Mouse (Mus musculus): ENCODE results near the gene Gm49322. TPM values are rescaled to one million over a fixed set of nuclear protein-coding genes. Genes with fewer than 3 reads are reported as not detected.
"Not testable (repeated sequence)": the region's sequence is repeated elsewhere in the genome, so short reads cannot be mapped to it uniquely, and the experiment has no call there.

Gm49322 gene
- polyA plus RNA-seq, 1 experiment from 2014 or later: 1.9 TPM

DNA sequence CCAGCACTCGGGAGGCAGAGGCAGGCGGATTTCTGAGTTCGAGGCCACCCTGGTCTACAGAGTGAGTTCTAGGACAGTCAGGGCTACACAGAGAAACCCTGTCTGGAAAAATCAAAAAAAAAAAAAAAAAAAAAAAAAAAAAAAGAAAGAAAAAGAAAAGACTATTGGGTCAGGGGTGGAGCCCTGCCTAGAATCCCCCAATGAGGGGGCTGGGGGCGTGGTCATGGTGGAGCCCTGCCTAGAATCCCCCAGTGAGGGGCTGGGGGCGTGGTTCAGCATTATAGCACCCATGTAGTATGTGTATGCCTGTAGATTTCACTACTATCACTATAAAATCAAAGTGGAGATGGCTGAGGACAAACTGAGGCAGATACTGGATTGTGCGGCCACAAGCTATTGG lies 44.1 kb downstream of the Gm49322 start:
- not testable (repeated sequence) for H3K4me3 ChIP-seq (ENCODE audit: low read depth, low read length); H3K27me3 ChIP-seq (replicated peaks; ENCODE audit: control insufficient read depth, insufficient read depth, low read length); ATAC-seq (ENCODE audit: low read depth); DNase-seq (ENCODE audit: low spot score); H3K4me2 ChIP-seq (ENCODE audit: low read depth, low read length); H3K27ac ChIP-seq (replicated peaks; ENCODE audit: low read depth, low read length); H3K9ac ChIP-seq (ENCODE audit: low read depth, low read length); H3K4me1 ChIP-seq (ENCODE audit: control insufficient read depth, insufficient read depth, low read length); H3K9me3 ChIP-seq (ENCODE audit: control insufficient read depth, low read length)
- WGBS: 90% methylated on average over 6 of the region's 6 CpGs
- H3K36me3 ChIP-seq (ENCODE audit: control insufficient read depth, insufficient read depth, low read length): peaks cover 52% of the 10 kb centered on the region

DNA sequence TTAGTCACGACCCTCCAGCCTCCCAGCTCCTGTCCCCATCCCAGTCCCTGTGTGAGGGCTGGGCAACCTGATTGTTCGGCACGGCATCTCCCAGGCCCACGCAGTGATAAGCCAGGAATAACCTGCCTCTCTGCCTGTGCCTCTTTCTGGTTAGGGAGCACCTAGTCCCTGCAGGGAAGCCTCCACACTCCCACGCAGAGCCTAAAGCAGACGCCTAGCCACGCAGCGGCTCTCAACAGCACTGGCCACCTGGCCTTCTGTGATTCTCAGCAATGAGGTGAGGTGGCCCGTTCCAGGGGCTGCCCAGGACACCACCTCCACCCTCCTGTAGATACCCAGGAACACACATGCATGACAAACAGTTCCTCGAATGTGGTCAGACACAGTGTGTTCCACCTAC lies 44.6 kb downstream of the Gm49322 start:
- DNase-seq (ENCODE audit: low spot score) (no peak), ATAC-seq (ENCODE audit: low read depth) (no peak)
- Histone ChIP-seq H3K4me1 (ENCODE audit: control insufficient read depth, insufficient read depth, low read length) (peaks cover 11% of the 10 kb centered on the region), H3K27ac (replicated peaks; ENCODE audit: low read depth, low read length) (no peak overlapping the region), H3K4me2 (ENCODE audit: low read depth, low read length) (no peak overlapping the region), H3K9me3 (ENCODE audit: control insufficient read depth, low read length) (no peaks in the 10 kb centered on the region), H3K9ac (ENCODE audit: low read depth, low read length) (no peak overlapping the region), H3K4me3 (ENCODE audit: low read depth, low read length) (no peak overlapping the region), H3K27me3 (replicated peaks; ENCODE audit: control insufficient read depth, insufficient read depth, low read length) (no peaks in the 10 kb centered on the region), H3K36me3 (ENCODE audit: control insufficient read depth, insufficient read depth, low read length) (peaks cover 47% of the 10 kb centered on the region)
- 98% methylated on average over 10 of the region's 10 CpGs for WGBS

DNA sequence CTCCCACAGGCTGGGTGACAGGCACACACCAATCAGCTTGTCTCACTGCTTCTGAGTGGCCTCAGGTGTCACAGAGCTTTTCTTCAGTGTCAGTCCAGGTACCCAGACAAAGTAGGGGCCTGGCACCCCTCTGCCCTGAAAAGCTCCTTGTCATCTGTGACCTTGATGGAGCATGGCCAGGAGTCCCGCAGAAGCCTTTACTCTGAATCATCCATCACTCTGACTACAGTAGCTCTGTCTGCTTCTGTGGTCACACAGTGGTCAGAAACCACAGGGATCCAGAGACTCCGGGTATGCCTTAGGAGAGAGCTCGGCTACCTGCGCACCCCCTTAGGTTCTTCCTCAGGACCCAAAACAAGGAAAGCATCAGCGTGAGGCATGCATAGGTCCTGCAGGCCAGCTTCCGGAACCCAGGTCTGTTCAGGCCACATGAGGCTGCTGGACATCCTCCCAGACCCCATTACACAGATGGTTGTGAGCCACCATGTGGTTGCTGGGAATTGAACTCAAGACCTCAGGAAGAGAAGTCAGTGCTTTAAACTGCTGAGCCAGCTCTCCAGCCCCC lies 47.4 kb downstream of the Gm49322 start:
- Histone ChIP-seq H3K4me2 (ENCODE audit: low read depth, low read length) (no peak overlapping the region), H3K9ac (ENCODE audit: low read depth, low read length) (no peak overlapping the region), H3K4me3 (ENCODE audit: low read depth, low read length) (no peak overlapping the region), H3K27ac (replicated peaks; ENCODE audit: low read depth, low read length) (no peak overlapping the region), H3K9me3 (ENCODE audit: control insufficient read depth, low read length) (no peaks in the 10 kb centered on the region), H3K27me3 (replicated peaks; ENCODE audit: control insufficient read depth, insufficient read depth, low read length) (no peaks in the 10 kb centered on the region), H3K4me1 (ENCODE audit: control insufficient read depth, insufficient read depth, low read length) (peaks cover 14% of the 10 kb centered on the region), H3K36me3 (ENCODE audit: control insufficient read depth, insufficient read depth, low read length) (peaks cover 22% of the 10 kb centered on the region; the same call in 1 of the 2 replicates)
- DNase-seq (ENCODE audit: low spot score): no peak
- WGBS: 96% methylated on average over 6 of the region's 6 CpGs
- ATAC-seq (ENCODE audit: low read depth): no peak

DNA sequence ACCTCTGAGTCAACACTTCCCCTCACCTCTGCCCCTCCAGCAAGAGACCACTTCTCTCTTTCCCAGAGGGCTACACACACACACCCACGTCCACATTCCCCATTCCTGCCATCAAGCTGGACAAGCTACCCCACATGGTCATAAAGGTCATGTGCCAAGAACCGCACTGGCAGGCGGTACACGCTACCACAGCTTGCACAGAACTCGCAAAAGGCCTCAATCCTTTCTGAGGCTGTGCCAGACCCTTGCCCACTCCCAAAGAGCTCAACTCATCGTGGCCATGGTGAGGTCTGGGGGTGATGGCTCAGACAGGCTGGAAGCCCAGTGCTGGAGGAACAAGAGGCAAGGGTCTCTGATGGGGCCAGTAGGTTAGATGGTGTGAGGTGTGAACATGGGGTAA lies 49.0 kb downstream of the Gm49322 start:
- ATAC-seq (ENCODE audit: low read depth) (no peak), DNase-seq (ENCODE audit: low spot score) (no peak)
- H3K27me3 ChIP-seq (replicated peaks; ENCODE audit: control insufficient read depth, insufficient read depth, low read length): no peaks in the 10 kb centered on the region
- H3K4me2 ChIP-seq (ENCODE audit: low read depth, low read length): peak overlapping the region; percentile 91
- peak overlapping the region; percentile 97 for H3K4me3 ChIP-seq (ENCODE audit: low read depth, low read length)
- 91% methylated on average over 6 of the region's 6 CpGs for WGBS
- no peaks in the 10 kb centered on the region for H3K9me3 ChIP-seq (ENCODE audit: control insufficient read depth, low read length)
- no peak overlapping the region for H3K9ac ChIP-seq (ENCODE audit: low read depth, low read length)
- 0 out of 2 replicates have a peak, but pooled peaks cover 18% of the 10 kb centered on the region for H3K36me3 ChIP-seq (ENCODE audit: control insufficient read depth, insufficient read depth, low read length)
- no peak overlapping the region for H3K27ac ChIP-seq (replicated peaks; ENCODE audit: low read depth, low read length)
- peaks cover 14% of the 10 kb centered on the region for H3K4me1 ChIP-seq (ENCODE audit: control insufficient read depth, insufficient read depth, low read length)

DNA sequence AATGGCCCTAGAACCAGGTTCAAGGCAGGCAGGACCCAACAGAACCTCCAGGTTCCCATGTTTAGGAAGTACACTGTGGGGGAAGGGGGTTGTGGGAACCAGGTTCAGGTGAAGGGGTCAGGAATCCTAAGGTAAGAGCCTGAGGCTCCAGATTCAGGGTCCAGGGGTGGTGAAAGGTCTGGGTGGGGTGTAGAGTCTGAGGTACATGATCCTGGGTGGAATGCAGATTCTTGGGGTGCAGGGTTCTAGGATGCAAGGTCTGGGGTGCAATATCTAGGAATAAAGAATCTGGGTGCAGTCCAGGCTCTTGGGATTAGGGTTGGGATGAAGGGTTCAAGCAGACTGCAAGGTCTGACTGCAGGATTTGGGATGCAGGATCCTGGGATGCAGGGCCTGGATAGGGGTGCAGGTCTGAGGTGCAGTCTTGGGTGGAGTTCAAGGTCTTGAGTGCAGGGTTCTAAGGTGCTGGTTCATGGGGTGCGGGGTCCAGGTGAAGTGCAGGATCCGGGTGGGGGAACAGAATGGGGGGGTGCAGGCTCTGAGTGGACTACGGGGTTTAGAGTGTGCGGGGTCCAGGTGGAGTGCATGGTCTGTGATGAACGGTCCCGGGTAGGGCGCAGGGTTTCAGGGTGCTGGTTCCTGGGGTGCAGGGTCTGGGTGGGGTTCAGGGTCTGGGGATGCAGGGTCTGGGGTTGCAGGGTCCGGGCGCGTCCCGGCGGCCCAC lies 49.7 kb downstream of the Gm49322 start:
- peak overlapping the region; percentile 97 for H3K9ac ChIP-seq (ENCODE audit: low read depth, low read length)
- ATAC-seq (ENCODE audit: low read depth): peak; percentile 5
- H3K27ac ChIP-seq (replicated peaks; ENCODE audit: low read depth, low read length): peak overlapping the region; percentile 75
- no peaks in the 10 kb centered on the region for H3K9me3 ChIP-seq (ENCODE audit: control insufficient read depth, low read length)
- H3K4me2 ChIP-seq (ENCODE audit: low read depth, low read length): peak overlapping the region; percentile 91
- WGBS: 2% methylated on average over 7 of the region's 12 CpGs
- DNase-seq (ENCODE audit: low spot score): no peak
- H3K4me1 ChIP-seq (ENCODE audit: control insufficient read depth, insufficient read depth, low read length): peaks cover 14% of the 10 kb centered on the region
- H3K27me3 ChIP-seq (replicated peaks; ENCODE audit: control insufficient read depth, insufficient read depth, low read length): no peaks in the 10 kb centered on the region
- H3K4me3 ChIP-seq (ENCODE audit: low read depth, low read length): peak overlapping the region; percentile 97
- H3K36me3 ChIP-seq (ENCODE audit: control insufficient read depth, insufficient read depth, low read length): 0 out of 2 replicates have a peak, but pooled peaks cover 15% of the 10 kb centered on the region

DNA sequence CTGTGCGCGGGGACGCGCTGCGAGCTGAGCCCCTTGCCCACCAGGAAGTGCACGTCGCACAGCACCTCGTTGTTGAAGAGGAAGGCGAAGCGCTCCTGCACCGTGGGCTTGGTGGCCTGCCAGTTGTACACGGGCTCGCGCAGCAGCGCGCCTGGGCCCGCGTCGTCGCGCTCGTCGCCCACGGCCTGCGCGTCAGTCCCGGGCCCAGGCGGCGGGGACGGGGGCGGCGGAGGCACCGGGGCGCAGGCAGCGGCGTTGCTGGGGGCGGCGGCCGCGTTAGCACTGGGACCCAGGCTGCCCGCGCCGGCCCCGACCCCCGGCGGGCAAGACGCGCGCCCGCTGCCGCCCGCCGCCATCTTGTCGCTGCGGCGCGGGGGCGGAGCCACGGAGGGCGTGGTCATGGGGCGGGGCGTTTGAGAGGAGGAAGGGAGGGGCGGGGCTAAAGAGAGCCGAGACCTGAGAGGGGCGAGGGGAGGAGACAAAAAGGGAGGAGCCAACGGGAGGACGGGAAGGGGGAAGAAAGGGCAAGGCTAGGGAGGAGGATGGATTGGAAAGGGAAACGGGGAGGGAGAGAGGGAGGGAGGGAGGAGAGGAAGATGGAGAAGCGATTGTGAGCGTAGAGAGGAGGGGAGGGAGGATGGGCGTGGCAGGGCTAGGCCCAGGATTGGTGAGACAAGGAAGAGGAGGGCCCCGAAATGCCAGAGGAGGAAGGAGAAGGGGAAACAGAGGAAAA lies 50.5 kb downstream of the Gm49322 start:
- Histone ChIP-seq H3K27ac (replicated peaks; ENCODE audit: low read depth, low read length) (peak overlapping the region; percentile 86), H3K36me3 (ENCODE audit: control insufficient read depth, insufficient read depth, low read length) (0 out of 2 replicates have a peak, but pooled peaks cover 10% of the 10 kb centered on the region), H3K4me1 (ENCODE audit: control insufficient read depth, insufficient read depth, low read length) (peaks cover 14% of the 10 kb centered on the region), H3K9me3 (ENCODE audit: control insufficient read depth, low read length) (no peaks in the 10 kb centered on the region), H3K4me3 (ENCODE audit: low read depth, low read length) (peak overlapping the region; percentile 97), H3K4me2 (ENCODE audit: low read depth, low read length) (peak overlapping the region; percentile 91), H3K27me3 (replicated peaks; ENCODE audit: control insufficient read depth, insufficient read depth, low read length) (no peaks in the 10 kb centered on the region), H3K9ac (ENCODE audit: low read depth, low read length) (peak overlapping the region; percentile 97)
- ATAC-seq (ENCODE audit: low read depth) (peak; percentile 87), DNase-seq (ENCODE audit: low spot score) (peak; percentile 99)
- 1% methylated on average over 41 of the region's 72 CpGs for WGBS

DNA sequence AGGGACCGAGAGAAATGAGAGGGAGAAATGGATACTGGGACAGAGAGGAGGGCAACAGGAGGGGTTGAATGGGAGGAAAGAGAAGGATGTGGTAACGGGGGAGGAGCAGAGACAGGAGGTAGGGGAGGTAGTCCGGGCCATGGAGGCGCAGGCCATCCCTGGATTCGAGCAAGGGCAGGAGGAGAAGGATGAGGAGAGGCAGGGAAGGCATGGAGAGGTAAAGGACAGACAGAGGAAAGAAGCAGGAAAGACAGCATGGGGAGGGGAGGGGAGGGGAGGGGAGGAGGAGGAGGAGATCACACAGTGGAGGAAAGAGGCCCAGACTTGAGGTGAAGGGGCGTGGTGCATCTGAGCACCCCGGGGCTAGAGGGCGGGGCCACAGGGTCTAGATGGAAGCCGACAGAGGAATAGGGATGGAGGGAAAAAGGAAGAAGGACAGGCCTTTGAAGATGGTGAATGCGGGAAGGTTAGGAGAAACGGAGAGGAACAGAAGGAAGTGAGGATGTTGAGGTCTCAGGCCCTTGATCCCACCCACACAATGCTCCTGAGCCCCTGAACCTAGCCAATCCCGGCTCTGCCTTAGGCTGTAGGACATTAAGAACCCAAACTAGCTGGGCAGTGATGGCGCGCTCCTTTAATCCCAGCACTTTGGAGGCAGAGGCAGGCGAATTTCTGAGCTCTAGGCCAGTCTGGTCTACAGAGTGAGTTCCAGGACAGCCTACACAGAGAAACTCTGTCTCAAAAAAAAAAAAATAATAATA lies 51.2 kb downstream of the Gm49322 start, which contains the start of gene Btbd2:
Btbd2 (minus strand) TSS at position 209 of the 761 bp plus-strand sequence.
- H3K27ac ChIP-seq (replicated peaks; ENCODE audit: low read depth, low read length): peak within 1 kb of the TSS; percentile 86
- peak; percentile 47 for DNase-seq (ENCODE audit: low spot score)
- H3K9me3 ChIP-seq (ENCODE audit: control insufficient read depth, low read length): no peaks in the 10 kb centered on the region
- peak; percentile 50 for ATAC-seq (ENCODE audit: low read depth)
- WGBS: 14% methylated on average over 15 of the region's 15 CpGs
- H3K36me3 ChIP-seq (ENCODE audit: control insufficient read depth, insufficient read depth, low read length): 0 out of 2 replicates have a peak, but pooled peaks cover 6% of the 10 kb centered on the region
- no peaks in the 10 kb centered on the region for H3K27me3 ChIP-seq (replicated peaks; ENCODE audit: control insufficient read depth, insufficient read depth, low read length)
- H3K9ac ChIP-seq (ENCODE audit: low read depth, low read length): peak within 1 kb of the TSS; percentile 97
- H3K4me2 ChIP-seq (ENCODE audit: low read depth, low read length): peak within 1 kb of the TSS; percentile 91
- peak within 1 kb of the TSS; percentile 97 for H3K4me3 ChIP-seq (ENCODE audit: low read depth, low read length)
- peaks cover 14% of the 10 kb centered on the region for H3K4me1 ChIP-seq (ENCODE audit: control insufficient read depth, insufficient read depth, low read length)

DNA sequence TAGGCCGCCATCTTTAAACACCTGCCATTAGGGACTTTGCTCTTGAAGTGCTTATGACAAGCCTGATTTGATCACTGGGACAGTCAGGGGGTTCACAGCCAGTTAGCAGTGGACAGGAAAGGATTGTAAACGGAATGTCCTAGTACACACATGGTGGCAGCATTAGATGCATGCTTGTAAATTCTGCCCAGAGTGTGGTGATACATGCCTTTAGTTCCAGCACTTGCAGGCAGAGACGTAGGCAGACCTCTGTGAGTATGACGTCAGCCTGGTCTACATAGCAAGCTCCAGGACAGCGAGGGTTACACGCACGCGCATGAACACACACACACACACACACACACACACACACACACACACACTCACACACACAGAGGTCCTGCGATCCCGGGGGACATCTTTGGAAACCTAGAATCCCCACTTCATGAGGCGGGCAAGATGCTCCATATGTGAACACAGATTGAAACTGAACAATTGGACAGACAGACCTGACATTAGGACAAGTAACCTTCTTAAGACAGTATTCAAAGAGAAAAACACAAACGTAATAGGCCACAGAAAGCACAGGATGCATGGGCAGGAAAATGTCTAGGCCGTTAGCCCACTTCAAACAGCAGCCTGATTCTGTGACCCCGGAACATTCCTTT lies 52.5 kb downstream of the Gm49322 start:
- Histone ChIP-seq H3K27me3 (replicated peaks; ENCODE audit: control insufficient read depth, insufficient read depth, low read length) (no peaks in the 10 kb centered on the region), H3K36me3 (ENCODE audit: control insufficient read depth, insufficient read depth, low read length) (0 out of 2 replicates have a peak, but pooled peaks cover under 1% of the 10 kb centered on the region), H3K4me2 (ENCODE audit: low read depth, low read length) (no peak overlapping the region), H3K9ac (ENCODE audit: low read depth, low read length) (no peak overlapping the region), H3K27ac (replicated peaks; ENCODE audit: low read depth, low read length) (no peak overlapping the region), H3K9me3 (ENCODE audit: control insufficient read depth, low read length) (no peaks in the 10 kb centered on the region), H3K4me1 (ENCODE audit: control insufficient read depth, insufficient read depth, low read length) (peaks cover 14% of the 10 kb centered on the region), H3K4me3 (ENCODE audit: low read depth, low read length) (no peak overlapping the region)
- DNase-seq (ENCODE audit: low spot score): no peak
- WGBS: 84% methylated on average over 14 of the region's 14 CpGs
- no peak for ATAC-seq (ENCODE audit: low read depth)

Data from embryonic facial prominence, embryonic 14.5 days (tissue).